Mouse (Mus musculus) neural tube, embryonic 12.5 days (tissue): ENCODE results near the gene Nfic. TPM values are rescaled to one million over a fixed set of nuclear protein-coding genes. Genes with fewer than 3 reads are reported as not detected.

Experiments used
- ATAC-seq: fragments of 200-750 bp; cut with Nextera tagmentation; 2 replicates; pipeline ENCODE4 v1.8.0; 2017; ENCODE audit warnings: low read depth, mild to moderate bottlenecking, moderate TSS enrichment, moderate library complexity; ENCODE audit not compliant: low FRiP score
- H3K27ac ChIP-seq: fragments of 300-500 bp; sonication (generic); 2 replicates; pipeline ENCODE4 v1.5.1; 2016
- H3K27me3 ChIP-seq: fragments of 300-500 bp; sonication (generic); replicated peaks from 2 replicates; pipeline ENCODE4 v1.6.1; 2016; ENCODE audit warnings: mild to moderate bottlenecking
- H3K36me3 ChIP-seq: fragments of 300-500 bp; sonication (generic); 2 replicates; pipeline ENCODE4 v1.6.1; 2016; ENCODE audit warnings: mild to moderate bottlenecking
- H3K4me1 ChIP-seq: fragments of 300-500 bp; sonication (generic); 2 replicates; pipeline ENCODE4 v1.6.1; 2016
- H3K4me2 ChIP-seq: fragments of 300-500 bp; sonication (generic); replicated peaks from 2 replicates; pipeline ENCODE4 v1.6.1; 2016; ENCODE audit warnings: mild to moderate bottlenecking
- H3K4me3 ChIP-seq: fragments of 300-500 bp; sonication (generic); 2 replicates; pipeline ENCODE4 v1.5.1; 2016
- H3K9ac ChIP-seq: fragments of 300-500 bp; sonication (generic); 2 replicates; pipeline ENCODE4 v1.6.1; 2016; ENCODE audit warnings: mild to moderate bottlenecking
- H3K9me3 ChIP-seq: fragments of 300-500 bp; sonication (generic); 2 replicates; pipeline ENCODE4 v1.6.1; 2016; ENCODE audit warnings: mild to moderate bottlenecking
- WGBS: fragments of 180-500 bp; shearing (Covaris S2); methylation state at CpG from one replicate; pipeline ENCODE4 v1.1.7; 2016; 5-methylcytosine and 5-hydroxymethylcytosine counted together
- polyA plus RNA-seq: library from polyadenylated mRNA; unstranded; fragments of >200 nt; fragmentation: Nextera tagmentation; extraction: Ambion mirVana; gene quantifications from 2 replicates; pipeline ENCODE4 v1.2.1, GENCODE M21; 2016

Gene Nfic
- 21.7 and 22.2 TPM in 2 replicates for polyA plus RNA-seq

- Histone ChIP-seq H3K4me1 (no peaks in the 10 kb centered on the region), H3K4me3 (no peak within 1 kb of the TSS), H3K4me2 (no peak within 1 kb of the TSS), H3K36me3 (no peaks in the 10 kb centered on the region), H3K9me3 (no peaks in the 10 kb centered on the region), H3K27me3 (peaks cover 91% of the 10 kb centered on the region), H3K27ac (no peak within 1 kb of the TSS), H3K9ac (no peak within 1 kb of the TSS)
- ATAC-seq, result no peak
- WGBS, result 64% methylated on average over 28 of the region's 28 CpGs
Observed at GRCm38 (mm10) chr10:81455181-81455895, at the start of gene Nfic. Gene Nfic (minus strand): TSS chr10:81455635.

GRCm38 (mm10) chr10:81502658-81503057 lies 47.2 kb upstream of the Nfic start:
- Histone ChIP-seq H3K36me3 (no peaks in the 10 kb centered on the region), H3K27me3 (no peaks in the 10 kb centered on the region; the same call in 1 of the 2 replicates), H3K4me1 (no peaks in the 10 kb centered on the region), H3K27ac (no peak overlapping the region), H3K9ac (peak overlapping the region; percentile 26; the same call in 1 of the 2 replicates), H3K4me2 (peak overlapping the region; percentile 63), H3K4me3 (peak overlapping the region; percentile 29), H3K9me3 (no peaks in the 10 kb centered on the region)
- 8% methylated on average over 36 of the region's 36 CpGs for WGBS
- peak; percentile 27; the same call in 1 of the 2 replicates for ATAC-seq

- H3K4me2 ChIP-seq, result no peak overlapping the region
- no peak for ATAC-seq
- H3K27ac ChIP-seq, result no peak overlapping the region
- H3K4me1 ChIP-seq, result no peaks in the 10 kb centered on the region
- H3K36me3 ChIP-seq, result no peaks in the 10 kb centered on the region
- H3K9ac ChIP-seq, result no peak overlapping the region
- H3K9me3 ChIP-seq, result no peaks in the 10 kb centered on the region
- WGBS, result 93% methylated on average over 5 of the region's 5 CpGs
- no peaks in the 10 kb centered on the region; the same call in 1 of the 2 replicates for H3K27me3 ChIP-seq
- no peak overlapping the region for H3K4me3 ChIP-seq
Observed at GRCm38 (mm10) chr10:81501863-81502262, 46.4 kb upstream of the Nfic start.

- WGBS, result 92% methylated on average over 3 of the region's 3 CpGs
- H3K9me3 ChIP-seq, result no peaks in the 10 kb centered on the region
- no peak for ATAC-seq
- H3K4me1 ChIP-seq, result peaks cover 6% of the 10 kb centered on the region
- H3K9ac ChIP-seq, result no peak within 1 kb of the TSS
- H3K27ac ChIP-seq, result no peak within 1 kb of the TSS
- H3K27me3 ChIP-seq, result no peaks in the 10 kb centered on the region; the same call in 1 of the 2 replicates
- H3K4me2 ChIP-seq, result 0 out of 2 replicates have a peak within 1 kb of the TSS, but pooled peaks have one; percentile 5
- no peaks in the 10 kb centered on the region for H3K36me3 ChIP-seq
- no peak within 1 kb of the TSS for H3K4me3 ChIP-seq
Observed at GRCm38 (mm10) chr10:81500032-81500431, 44.6 kb upstream of the Nfic start, which contains the start of gene S1pr4. Gene S1pr4 (minus strand): TSS chr10:81500132.

- no peak for ATAC-seq
- no peaks in the 10 kb centered on the region for H3K36me3 ChIP-seq
- WGBS, result 81% methylated on average over 23 of the region's 23 CpGs
- H3K4me2 ChIP-seq, result 0 out of 2 replicates have a peak overlapping the region, but pooled peaks have one; percentile 5
- peaks cover 12% of the 10 kb centered on the region for H3K4me1 ChIP-seq
- no peak overlapping the region for H3K27ac ChIP-seq
- no peak overlapping the region for H3K4me3 ChIP-seq
- no peak overlapping the region for H3K9ac ChIP-seq
- no peaks in the 10 kb centered on the region for H3K9me3 ChIP-seq
- H3K27me3 ChIP-seq, result no peaks in the 10 kb centered on the region; the same call in 1 of the 2 replicates
Observed at GRCm38 (mm10) chr10:81499250-81499901, 43.9 kb upstream of the Nfic start.

- Histone ChIP-seq H3K9me3 (no peaks in the 10 kb centered on the region), H3K4me1 (peaks cover 19% of the 10 kb centered on the region), H3K27ac (no peak overlapping the region), H3K4me2 (no peak overlapping the region), H3K36me3 (no peaks in the 10 kb centered on the region), H3K4me3 (no peak overlapping the region), H3K27me3 (no peaks in the 10 kb centered on the region; the same call in 1 of the 2 replicates), H3K9ac (no peak overlapping the region)
- 87% methylated on average over 38 of the region's 38 CpGs for WGBS
- ATAC-seq, result no peak
Observed at GRCm38 (mm10) chr10:81498316-81499249, 43.1 kb upstream of the Nfic start.

GRCm38 (mm10) chr10:81497401-81498270 lies 42.2 kb upstream of the Nfic start:
- no peak for ATAC-seq
- H3K9ac ChIP-seq, result no peak overlapping the region
- 86% methylated on average over 17 of the region's 17 CpGs for WGBS
- H3K4me2 ChIP-seq, result peak overlapping the region; percentile 97
- H3K27ac ChIP-seq, result no peak overlapping the region
- H3K4me3 ChIP-seq, result no peak overlapping the region
- no peaks in the 10 kb centered on the region for H3K9me3 ChIP-seq
- H3K4me1 ChIP-seq, result peaks cover 19% of the 10 kb centered on the region
- no peaks in the 10 kb centered on the region for H3K27me3 ChIP-seq
- peaks cover 9% of the 10 kb centered on the region for H3K36me3 ChIP-seq

GRCm38 (mm10) chr10:81496969-81497368 lies 41.5 kb upstream of the Nfic start:
- Histone ChIP-seq H3K27me3 (no peaks in the 10 kb centered on the region), H3K4me2 (peak overlapping the region; percentile 97), H3K4me3 (peak overlapping the region; percentile 72), H3K4me1 (peaks cover 19% of the 10 kb centered on the region), H3K27ac (no peak overlapping the region), H3K9me3 (no peaks in the 10 kb centered on the region), H3K36me3 (peaks cover 16% of the 10 kb centered on the region), H3K9ac (peak overlapping the region; percentile 30; the same call in 1 of the 2 replicates)
- 0 out of 2 replicates have a peak, but pooled peaks have one; percentile 0 for ATAC-seq
- 35% methylated on average over 4 of the region's 4 CpGs for WGBS

GRCm38 (mm10) chr10:81496264-81496901 lies 40.9 kb upstream of the Nfic start, which contains the start of gene Ncln:
Gene Ncln (minus strand): TSS chr10:81496392.
- under 1% methylated on average over 45 of the region's 45 CpGs for WGBS
- Histone ChIP-seq H3K36me3 (peaks cover 22% of the 10 kb centered on the region), H3K9me3 (no peaks in the 10 kb centered on the region), H3K4me1 (peaks cover 19% of the 10 kb centered on the region), H3K27ac (no peak within 1 kb of the TSS; the same call in 1 of the 2 replicates), H3K27me3 (no peaks in the 10 kb centered on the region), H3K4me3 (peak within 1 kb of the TSS; percentile 72), H3K9ac (peak within 1 kb of the TSS; percentile 77), H3K4me2 (peak within 1 kb of the TSS; percentile 97)
- peak; percentile 95 for ATAC-seq

GRCm38 (mm10) chr10:81495616-81496263 lies 40.3 kb upstream of the Nfic start:
- no peak overlapping the region; the same call in 1 of the 2 replicates for H3K27ac ChIP-seq
- peaks cover 28% of the 10 kb centered on the region for H3K36me3 ChIP-seq
- H3K9me3 ChIP-seq, result no peaks in the 10 kb centered on the region
- H3K27me3 ChIP-seq, result no peaks in the 10 kb centered on the region
- H3K4me2 ChIP-seq, result peak overlapping the region; percentile 97
- WGBS, result 2% methylated on average over 41 of the region's 41 CpGs
- peak overlapping the region; percentile 77 for H3K9ac ChIP-seq
- H3K4me3 ChIP-seq, result peak overlapping the region; percentile 72
- ATAC-seq, result peak; percentile 43
- peaks cover 19% of the 10 kb centered on the region for H3K4me1 ChIP-seq
